Mouse (Mus musculus) right cerebral cortex, postnatal 10 days (tissue): ENCODE measurements around the gene Nppb.

ENCODE experiments used
- DNase-seq, 2 experiments: peaks; one replicate each; pipeline ENCODE4 v3.0.0; 2021; ENCODE audit warnings: low spot score in 2 of 2

Nppb gene

DNA sequence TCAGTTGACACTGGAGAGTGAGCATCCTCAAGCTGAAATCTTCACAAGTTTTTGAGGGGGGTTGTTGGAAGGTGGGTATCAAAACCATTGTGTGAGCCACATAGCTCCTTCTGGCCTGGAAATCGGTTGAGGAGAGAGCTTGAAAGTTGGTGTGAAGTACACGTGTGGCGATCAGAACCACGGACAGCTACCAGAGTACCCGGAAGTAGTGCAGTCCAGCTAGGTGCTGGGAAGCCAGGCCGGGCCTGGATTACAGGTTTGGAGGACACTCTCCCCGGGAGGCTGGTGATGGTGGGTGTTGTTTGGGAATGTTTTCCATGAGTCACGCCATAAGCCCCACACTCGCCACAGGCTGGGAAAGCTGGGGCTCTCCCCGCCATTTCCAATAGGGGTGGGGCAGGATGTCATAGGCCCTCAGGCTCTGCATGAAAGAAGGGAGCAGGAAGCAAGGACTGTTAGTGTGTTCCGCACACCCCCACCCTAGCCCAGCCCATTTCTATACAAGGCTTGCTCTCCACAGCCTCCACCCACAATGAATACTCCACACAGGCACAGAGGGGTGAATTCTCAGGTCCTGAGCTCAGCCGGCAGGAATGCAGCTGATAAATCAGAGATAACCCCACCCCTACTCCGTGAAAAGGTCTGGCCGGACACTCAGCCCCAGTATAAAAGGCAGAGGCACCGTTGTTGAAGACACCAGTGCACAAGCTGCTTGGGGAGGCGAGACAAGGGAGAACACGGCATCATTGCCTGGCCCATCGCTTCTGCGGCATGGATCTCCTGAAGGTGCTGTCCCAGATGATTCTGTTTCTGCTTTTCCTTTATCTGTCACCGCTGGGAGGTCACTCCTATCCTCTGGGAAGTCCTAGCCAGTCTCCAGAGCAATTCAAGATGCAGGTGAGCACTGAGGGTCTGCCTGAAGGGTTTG, at the start of gene Nppb:
Gene Nppb (plus strand): TSS at position 584 of the 928 bp plus-strand sequence.
- no peak for DNase-seq

DNA sequence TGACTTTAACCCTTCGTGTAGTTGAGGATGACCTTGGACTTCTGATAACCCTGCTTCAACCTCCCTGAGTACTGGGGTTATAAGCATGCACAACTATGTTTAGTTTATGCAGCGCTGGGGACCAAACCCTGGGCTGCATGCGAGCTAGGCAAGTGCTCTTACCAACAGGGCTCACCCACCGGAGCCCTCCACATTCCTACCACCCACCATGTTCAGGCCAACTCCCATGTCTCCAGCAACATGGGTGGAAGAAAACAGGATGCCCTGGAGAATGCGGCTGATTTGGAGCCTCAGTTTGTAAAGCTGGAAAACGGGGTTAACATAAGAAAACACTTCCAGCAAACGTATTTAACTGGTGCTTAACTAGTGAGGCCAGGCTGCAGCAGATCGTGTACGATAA, 49.7 kb upstream of the Nppb start:
- DNase-seq: no peak

- DNase-seq: peak; percentile 82 to 86
Measured at GRCm38 (mm10) chr4:147936331-147936954, 49.1 kb upstream of the Nppb start, which contains the start of gene Plod1. Gene Plod1 (minus strand): TSS chr4:147936767.

DNA sequence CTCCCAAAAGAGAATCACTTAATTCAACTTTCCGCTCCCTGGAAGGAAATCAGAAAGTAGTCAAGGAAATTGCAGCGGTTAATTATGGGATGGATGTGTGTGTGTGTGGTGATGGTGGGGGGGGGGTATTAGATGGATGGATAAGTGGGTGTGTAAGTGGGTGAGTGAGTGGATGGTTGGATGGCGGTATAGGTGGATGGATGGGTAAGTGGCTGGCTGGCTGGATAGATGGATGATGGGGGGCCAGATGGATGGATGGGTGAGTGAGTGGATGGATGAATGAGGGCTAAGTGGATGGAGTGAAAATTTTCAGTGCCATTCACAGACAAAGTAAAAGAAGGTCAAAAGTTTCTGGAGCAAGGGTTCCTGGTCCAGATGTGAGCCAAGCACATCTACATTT, 48.6 kb upstream of the Nppb start:
- no peak for DNase-seq

DNA sequence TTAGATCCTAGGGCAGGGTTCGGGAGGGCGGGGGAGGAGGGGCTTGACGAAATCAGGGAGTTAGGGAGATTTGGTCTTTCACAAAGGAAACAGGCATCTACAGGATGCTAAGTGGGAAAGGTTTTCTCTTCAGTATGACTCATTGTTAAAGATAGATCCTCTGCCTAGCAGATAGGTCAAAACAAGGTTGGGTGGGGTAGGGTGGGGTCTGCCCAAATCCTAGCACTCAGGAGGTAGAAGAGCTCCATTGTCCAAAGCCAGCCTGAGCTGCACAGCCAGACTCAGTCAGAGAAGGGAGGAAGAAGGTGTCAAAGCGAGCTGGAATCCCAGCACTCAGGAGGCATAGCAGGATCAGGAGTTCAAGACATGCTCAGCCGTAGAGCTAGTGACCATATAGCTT, 48.1 kb upstream of the Nppb start:
- no peak for DNase-seq

DNA sequence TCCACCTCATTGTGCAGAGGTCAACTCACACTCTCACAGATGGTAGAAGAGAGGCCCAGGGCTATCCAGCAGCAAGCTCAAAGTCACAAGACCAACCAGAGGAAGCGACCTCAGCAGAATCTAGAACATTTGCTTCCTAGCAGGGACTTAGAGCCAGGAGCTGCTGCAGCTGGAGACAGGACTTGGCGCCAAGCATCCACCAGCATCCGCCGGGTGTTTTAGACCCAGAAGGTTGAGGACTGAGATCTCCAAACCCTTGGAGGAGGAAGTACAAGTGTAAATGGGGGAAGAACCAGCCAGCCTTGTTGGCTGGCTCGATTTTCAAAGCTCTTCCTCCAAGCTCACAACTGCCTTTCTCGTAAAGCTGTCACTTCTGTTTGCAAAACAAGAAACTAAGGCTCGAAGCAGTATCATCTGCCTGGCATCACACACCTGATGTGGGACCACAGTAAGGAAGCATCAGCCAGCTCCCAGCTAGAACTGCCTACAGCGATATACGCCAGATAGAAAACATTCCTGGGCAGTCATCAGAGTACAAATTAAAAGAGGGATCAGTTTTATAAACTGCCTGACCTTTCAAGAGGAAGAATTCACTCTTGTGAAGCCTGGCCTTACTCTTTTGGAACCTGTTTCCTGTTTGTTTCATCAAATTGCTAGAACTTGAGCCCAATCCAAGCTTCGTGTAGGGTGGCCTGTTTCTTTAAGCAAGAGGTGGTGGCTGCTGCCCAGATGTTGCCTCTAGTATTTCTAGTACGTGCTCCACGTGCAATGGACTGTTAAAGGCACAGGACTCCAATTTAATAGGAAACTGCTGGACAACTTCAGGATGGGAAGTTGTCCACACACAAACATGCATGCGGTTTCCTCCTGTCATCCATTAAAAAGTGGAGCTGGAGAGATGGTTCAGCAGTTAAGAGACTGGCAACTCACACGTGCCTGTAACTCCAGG, 47.2 kb upstream of the Nppb start:
- peak in 1 of 2 experiments; percentile 61 for DNase-seq

- peak in 1 of 2 experiments; percentile 56 for DNase-seq
Measured at GRCm38 (mm10) chr4:147940111-147940510, 45.5 kb upstream of the Nppb start.

DNA sequence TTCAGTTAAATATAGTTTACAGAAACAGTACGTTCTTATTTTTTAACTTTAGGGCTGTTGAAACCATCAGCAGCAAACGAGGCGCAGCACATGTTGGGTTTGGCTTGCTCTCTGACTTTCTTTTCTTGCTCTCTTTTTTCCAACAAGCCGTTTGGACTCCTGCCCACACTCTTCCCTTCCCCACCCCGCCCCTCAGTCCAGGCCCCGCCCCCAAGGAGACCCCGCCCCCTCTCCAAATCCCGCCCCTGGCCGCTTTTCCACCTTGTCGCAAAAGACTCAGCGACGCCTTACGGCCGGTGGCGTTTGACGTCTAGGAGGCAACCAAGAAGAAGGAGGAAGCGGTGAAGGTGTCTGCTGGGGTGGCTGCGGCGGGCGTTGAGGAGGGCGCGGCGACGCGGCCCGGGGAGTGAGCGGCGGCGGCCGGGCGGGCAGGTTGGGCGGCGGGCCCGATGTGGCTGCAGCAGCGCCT, 45.0 kb upstream of the Nppb start, which contains the start of gene 2510039O18Rik:
Gene 2510039O18Rik (plus strand): TSS at position 320 of the 469 bp plus-strand sequence.
- peak; percentile 91 to 94 for DNase-seq

DNA sequence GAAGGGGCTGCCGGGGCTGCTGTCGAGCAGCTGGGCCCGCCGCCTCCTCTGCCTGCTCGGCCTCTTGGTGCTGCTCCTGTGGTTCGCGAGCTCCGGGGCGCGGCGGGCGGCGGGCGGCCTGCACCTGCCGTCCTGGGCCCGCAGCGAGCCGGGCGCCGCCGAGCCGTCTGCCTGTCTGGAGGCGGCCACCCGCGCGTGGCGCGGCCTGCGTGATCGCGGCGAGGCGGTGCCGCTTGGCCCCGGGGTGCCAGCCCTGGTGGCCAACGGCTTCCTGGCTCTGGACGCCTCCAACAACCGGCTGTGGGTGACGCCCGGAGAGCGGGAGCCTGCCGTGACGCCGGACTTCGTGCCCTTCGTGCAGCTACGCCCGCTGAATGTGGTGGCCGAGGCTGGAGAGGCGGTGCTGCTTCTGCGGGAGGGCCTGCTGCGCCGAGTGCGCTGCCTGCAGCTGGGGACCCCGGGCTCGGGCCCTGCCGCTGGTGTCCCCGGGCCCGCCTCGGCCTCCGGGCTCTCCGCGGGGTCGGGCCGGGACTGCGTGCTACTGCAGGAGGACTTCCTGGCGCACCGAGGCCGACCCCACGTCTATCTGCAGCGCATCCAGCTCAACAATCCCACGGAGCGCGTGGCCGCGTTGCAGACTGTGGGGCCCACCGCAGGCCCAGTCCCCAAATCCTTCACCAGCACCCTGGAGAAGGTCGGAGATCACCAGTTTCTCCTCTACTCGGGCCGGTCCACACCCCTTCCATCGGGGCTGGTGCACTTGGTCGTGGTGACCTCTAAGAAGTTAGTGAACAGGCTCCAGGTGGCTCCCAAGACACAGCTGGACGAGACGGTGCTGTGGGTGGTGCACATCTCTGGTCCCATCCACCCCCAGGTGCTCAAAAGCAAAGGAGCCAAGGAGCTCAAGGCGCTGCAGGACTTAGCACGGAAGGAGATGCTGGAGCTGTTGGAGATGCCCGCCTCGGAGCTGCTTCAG, 44.3 kb upstream of the Nppb start:
- DNase-seq: peak in 1 of 2 experiments; percentile 53

DNA sequence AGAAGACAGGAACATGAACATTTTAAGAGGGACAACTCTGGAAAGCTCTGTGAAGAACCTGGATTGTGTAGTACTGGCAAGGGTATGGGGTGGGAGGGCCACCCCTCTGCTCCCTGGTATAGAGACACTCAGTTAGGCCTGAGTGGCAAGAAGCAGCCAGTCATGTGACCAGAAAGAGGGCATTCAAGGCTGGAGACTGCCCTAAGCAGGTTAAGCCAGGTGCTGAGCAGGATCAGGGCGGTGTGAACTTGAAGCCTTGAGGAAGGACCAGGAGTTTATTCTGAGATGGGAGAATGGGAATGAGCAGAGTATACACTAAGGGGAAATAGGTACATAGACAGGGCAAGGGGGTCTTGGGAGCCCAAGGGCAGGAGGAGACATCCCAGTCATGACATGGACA, 42.6 kb upstream of the Nppb start:
- no peak for DNase-seq

GRCm38 (mm10) chr4:147947511-147947910, 38.1 kb upstream of the Nppb start:
- DNase-seq: no peak

GRCm38 (mm10) chr4:147953590-147953989, 32.0 kb upstream of the Nppb start:
- peak in 1 of 2 experiments; percentile 60 for DNase-seq

- DNase-seq: no peak
Measured at GRCm38 (mm10) chr4:147957141-147957540, 28.4 kb upstream of the Nppb start.

- peak; percentile 65 to 74 for DNase-seq
Measured at GRCm38 (mm10) chr4:147959881-147960831, 25.4 kb upstream of the Nppb start.

DNA sequence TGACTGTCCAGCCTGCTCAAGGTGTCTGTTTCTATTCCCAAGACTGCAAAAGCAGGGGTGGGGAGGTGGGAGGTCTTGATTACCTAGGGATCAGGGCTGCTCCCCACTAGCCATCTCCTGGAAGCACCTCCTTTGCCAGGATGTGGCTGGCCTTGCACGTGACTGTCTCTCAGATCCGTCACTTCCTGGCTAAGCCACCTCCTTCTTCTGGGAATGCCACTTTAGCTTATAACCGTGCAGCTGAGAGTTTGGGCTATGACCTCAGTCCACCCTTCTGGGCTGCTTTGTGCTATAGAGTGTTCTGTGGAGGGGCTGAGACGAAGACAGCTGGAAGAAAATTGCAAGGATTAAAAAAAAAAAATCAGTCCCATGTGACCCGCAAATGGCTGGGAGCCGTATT, 22.8 kb upstream of the Nppb start:
- no peak for DNase-seq

DNA sequence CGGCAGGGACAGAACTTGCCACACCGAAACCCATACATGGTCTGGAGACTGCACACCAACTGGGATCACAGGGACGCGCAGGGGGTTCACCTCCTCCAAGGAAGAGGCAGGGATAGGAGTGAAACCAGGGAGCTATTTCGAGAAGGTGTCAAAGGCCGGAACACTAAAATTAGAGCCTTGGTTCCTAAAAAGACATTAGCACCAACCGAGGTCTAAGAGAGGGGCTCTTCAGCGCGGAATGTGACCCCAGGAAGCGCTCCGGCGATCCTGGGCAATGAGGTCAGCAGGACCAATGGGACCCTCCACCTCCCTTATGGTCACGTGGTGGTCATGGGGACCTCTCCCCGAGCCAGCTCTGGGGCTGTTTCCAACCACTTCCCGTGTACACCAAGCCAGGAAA, 22.0 kb upstream of the Nppb start:
- no peak for DNase-seq

GRCm38 (mm10) chr4:147965712-147966111, 19.9 kb upstream of the Nppb start:
- no peak for DNase-seq

GRCm38 (mm10) chr4:147968816-147969215, 16.8 kb upstream of the Nppb start:
- DNase-seq: no peak

DNA sequence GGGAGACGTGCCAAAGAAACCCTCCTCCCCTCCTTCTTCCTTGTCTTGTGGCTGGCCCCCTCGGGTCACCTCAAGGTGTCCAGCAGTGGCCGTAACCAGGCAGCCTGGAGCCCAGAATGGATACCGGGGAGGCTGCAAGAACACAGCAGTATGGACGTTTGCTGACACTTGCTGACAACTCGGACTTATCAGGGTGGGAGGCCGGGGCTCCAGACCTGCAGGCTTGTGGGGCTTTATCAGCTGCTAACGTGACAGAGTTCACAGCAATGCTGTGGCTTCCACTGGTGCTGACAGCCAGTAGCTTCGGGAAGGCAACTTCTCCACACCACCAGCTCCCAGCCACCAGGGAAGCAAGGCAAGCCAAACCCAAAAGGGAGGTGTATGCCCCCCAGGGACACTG, 16.3 kb upstream of the Nppb start:
- no peak for DNase-seq
